Mouse (Mus musculus) cortical plate, adult 2 months (tissue): ENCODE measurements at regions not wholly inside any gene's neighbourhood (a gene's known extent, or its start where the extent isn't known, plus 50 kb on each side); places are given as distances from the start of the nearest gene placed in this dataset.

ENCODE experiments used
- H3K27ac ChIP-seq: fragments of 200-500 bp; 2 replicates; pipeline ENCODE4 v1.5.1; 2012; ENCODE audit warnings: low read length, control low read depth, inconsistent platforms; ENCODE audit not compliant: insufficient read depth
- H3K4me1 ChIP-seq: fragments of 200-500 bp; 2 replicates; pipeline ENCODE4 v1.6.1; 2011; ENCODE audit warnings: low read length; ENCODE audit not compliant: control insufficient read depth, insufficient read depth
- H3K4me3 ChIP-seq: fragments of 200-500 bp; 2 replicates; pipeline ENCODE4 v1.5.1; 2011; ENCODE audit warnings: mild to moderate bottlenecking, low read length, control low read depth; ENCODE audit not compliant: insufficient read depth
- CTCF ChIP-seq: fragments of 200-500 bp; IDR thresholded peaks from 2 replicates; pipeline ENCODE4 v1.5.1; 2011; ENCODE audit warnings: mild to moderate bottlenecking, control low read depth, low read length; ENCODE audit not compliant: insufficient read depth; ENCODE audit errors: extremely low read depth
- POLR2A ChIP-seq: fragments of 200-500 bp; IDR thresholded peaks from 2 replicates; pipeline ENCODE4 v1.6.1; 2011; ENCODE audit warnings: mild to moderate bottlenecking, low read length, control low read depth; ENCODE audit not compliant: insufficient read depth; ENCODE audit errors: extremely low read depth

DNA sequence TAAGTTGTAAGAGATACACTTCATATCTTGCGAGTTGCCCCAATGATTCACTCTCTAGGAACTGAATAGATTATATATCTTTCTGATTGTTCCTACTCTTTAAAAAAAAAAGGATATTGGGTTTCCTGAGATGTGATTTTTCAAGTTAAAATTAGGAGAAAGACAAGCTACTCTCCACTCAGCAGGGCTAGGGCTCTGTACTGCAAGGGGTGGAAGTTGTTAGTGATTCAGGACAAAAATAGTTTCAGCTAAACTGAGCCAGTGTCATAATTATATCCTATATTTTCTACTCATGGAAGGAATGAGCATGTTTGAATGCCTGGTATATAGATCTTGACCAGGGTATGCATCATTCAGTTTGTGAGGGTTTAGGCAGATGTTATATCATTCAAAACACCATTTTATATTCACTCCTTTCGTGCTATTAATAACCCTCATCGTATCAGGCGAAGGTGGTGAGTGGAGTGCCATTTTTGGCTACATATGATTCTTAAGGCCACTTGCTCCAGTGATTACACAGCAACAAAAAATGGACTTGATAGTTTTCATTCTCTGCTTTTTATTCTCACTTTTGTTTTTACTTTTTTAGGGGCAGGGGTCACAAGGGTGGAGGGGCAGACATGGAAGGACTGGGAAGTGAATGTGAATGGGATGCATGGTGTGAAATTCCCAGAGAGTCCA is 228.7 kb downstream of the Ttll7 start:
- Histone ChIP-seq H3K4me3 (no peak overlapping the region), H3K27ac (no peak overlapping the region), H3K4me1 (no peaks in the 10 kb centered on the region)
- TF ChIP-seq CTCF (no peak), POLR2A (no peak)

DNA sequence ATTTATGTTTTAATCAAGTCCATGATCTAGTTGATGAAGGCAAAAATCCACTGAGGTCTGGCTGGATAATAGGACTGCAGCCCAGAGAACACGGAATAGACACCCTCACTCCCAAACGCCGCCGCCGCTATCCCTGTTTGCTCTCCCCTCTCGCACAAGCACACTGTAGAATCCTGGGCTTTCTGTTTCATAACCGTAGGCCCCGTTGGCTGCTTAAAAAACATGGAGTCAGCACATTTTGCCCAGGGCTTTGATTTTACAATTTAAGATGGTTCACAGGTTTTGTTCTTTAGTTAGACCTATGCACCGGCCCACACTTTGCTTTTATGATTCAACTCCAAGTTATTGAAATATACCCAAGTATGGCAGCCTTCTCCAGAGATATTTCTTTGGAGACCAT is 229.6 kb downstream of the Ttll7 start:
- Histone ChIP-seq H3K4me3 (no peak overlapping the region), H3K4me1 (no peaks in the 10 kb centered on the region), H3K27ac (no peak overlapping the region)
- no peak for TF ChIP-seq POLR2A
- no peak for TF ChIP-seq CTCF

DNA sequence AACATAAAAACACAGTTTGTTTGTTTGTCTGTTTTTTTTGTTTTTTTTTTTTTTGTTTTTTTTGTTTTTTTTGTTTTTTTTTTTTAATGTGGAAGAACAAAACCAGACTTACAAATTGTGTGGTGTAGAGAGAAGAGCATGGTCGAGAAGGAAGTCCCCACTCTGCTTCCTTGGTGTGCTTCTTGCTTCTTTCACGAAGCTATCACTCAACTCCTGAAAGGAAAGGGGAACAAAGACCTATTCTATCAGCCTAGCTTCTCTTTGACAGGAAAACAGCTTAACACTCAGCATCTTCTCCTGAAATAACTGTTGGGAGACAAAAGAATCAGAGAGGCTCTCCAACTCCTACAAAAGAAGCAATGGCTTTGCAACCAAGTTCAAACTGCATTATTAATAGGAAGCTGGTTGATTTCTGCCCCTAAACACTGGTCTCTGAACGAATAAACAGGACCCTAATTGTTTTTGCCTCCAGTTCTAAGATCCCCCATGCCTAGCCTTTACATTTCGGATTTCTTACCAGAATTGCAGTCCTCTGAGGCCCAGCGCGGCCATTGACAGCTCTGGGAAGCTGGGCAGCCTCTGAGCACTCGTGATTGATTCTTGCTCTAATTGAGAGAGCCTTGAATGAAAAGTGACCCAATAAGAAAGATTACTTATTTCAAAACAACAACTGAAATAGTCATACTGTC is 230.2 kb downstream of the Ttll7 start:
- TF ChIP-seq POLR2A (no peak), CTCF (no peak)
- Histone ChIP-seq H3K27ac (no peak overlapping the region), H3K4me1 (no peaks in the 10 kb centered on the region), H3K4me3 (no peak overlapping the region)

DNA sequence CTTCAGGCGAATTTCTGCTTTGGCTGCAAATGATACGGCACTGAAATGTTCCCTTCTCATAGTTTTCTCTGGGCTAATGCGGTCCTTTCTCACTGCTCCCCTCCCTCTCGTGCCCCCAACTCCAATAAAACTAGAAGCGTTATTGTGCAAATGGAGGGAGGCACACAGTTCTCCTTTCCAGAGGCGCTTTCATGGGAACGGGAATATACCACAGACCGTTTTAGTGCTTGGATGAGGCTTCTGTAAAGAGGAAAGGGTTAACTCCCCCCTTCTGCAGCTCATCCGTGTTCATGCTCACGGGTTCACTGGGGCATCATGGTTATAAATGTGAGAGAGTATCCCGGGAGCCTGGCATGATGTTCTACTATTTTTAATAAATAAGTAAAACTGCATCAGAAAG is 231.2 kb downstream of the Ttll7 start:
- Histone ChIP-seq H3K27ac (no peak overlapping the region), H3K4me3 (no peak overlapping the region), H3K4me1 (no peaks in the 10 kb centered on the region)
- TF ChIP-seq POLR2A (no peak), CTCF (no peak)

DNA sequence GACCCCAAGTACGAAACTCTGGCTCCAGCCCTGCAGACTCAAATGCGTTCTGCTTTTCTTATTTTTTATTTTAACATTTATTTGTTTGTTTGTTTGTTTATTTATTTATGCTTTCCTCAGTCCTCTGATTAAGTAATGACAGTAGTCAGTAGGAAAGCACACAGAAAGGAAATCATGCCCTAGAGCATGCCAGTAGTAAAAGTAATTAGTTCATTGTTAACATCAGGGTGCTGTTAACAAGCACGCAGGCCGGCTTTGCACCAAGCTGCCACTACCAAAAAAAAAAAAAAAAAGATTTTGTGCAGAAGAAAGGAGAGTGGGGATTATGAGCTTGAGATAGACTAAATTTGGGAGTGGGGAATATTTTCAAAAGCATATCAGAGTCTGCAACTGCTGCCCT is 231.7 kb downstream of the Ttll7 start:
- Histone ChIP-seq H3K27ac (no peak overlapping the region), H3K4me1 (no peaks in the 10 kb centered on the region), H3K4me3 (no peak overlapping the region)
- TF ChIP-seq CTCF (no peak), POLR2A (no peak)

DNA sequence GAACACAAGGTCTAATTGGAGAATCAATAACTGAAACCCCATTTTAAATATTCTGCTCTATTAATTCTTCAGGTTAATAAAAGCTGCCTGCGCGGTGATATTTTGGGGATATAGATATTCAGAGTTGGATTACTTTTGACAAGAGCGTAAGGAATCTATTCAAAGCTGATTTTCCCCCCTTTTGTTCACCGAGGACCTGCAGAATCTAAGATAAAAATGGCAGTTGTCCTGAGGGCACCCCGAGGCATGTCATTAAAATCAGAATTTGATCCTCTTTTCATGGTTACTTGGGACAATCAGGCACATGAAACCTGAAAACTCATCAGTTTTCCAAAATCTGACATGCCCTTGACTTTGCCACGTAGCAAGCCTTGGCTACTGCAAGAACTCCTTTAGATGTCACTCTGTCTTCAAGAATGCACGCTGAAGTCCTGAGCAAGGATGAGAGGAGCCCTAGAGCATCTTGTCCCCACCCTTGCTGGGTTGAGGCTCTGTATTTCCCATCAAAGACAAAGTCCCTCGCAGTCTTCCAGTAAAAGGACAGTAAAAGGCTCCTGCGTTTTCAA is 232.5 kb downstream of the Ttll7 start:
- TF ChIP-seq CTCF: no peak
- no peak for TF ChIP-seq POLR2A
- H3K27ac ChIP-seq: no peak overlapping the region
- H3K4me3 ChIP-seq: no peak overlapping the region

DNA sequence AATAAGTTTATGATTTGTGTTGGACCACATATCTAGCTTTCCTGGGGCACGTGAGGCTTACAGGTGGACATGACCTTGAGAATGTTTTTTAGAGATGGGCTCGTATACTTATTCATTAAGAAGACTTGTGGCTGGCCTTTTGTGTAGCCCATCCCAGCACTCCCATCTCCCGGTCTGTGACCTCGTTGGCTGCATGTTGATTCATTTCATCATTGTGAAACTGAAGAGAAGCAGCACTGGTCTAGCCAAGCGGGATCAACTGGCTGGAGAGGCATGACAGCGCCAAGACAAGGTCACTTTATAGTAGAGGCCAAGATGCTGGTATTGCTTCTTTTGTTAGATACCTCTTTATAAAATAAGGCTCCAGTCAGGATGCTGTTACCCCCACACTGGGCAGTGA is 236.0 kb downstream of the Ttll7 start:
- Histone ChIP-seq H3K27ac (no peak overlapping the region), H3K4me1 (no peaks in the 10 kb centered on the region), H3K4me3 (no peak overlapping the region)
- TF ChIP-seq POLR2A: no peak
- TF ChIP-seq CTCF: no peak

More for the DNA sequence above, 232.5 kb downstream of the Ttll7 start:
- H3K4me1 ChIP-seq: no peaks in the 10 kb centered on the region

DNA sequence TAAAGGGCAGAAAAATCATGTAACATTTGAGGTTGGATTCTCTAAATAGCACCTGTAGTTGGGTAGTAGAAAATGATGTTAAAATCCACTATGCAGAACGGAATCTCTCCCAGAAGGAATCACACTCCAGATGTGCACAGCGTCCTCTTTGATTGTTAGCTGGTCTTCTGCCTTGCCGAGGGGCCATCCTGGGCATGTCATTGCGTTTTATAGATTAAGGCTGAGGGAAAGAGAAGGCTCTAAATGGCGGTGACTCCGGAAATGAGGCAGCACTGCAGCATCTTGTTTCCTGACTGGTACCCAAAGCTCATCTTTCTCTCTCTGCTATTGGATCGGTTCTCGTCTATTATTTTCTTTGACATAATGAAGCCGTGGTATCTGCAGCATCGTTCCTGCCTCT is 237.5 kb downstream of the Ttll7 start:
- Histone ChIP-seq H3K4me3 (no peak overlapping the region), H3K4me1 (no peaks in the 10 kb centered on the region), H3K27ac (no peak overlapping the region)
- no peak for TF ChIP-seq CTCF
- no peak for TF ChIP-seq POLR2A

DNA sequence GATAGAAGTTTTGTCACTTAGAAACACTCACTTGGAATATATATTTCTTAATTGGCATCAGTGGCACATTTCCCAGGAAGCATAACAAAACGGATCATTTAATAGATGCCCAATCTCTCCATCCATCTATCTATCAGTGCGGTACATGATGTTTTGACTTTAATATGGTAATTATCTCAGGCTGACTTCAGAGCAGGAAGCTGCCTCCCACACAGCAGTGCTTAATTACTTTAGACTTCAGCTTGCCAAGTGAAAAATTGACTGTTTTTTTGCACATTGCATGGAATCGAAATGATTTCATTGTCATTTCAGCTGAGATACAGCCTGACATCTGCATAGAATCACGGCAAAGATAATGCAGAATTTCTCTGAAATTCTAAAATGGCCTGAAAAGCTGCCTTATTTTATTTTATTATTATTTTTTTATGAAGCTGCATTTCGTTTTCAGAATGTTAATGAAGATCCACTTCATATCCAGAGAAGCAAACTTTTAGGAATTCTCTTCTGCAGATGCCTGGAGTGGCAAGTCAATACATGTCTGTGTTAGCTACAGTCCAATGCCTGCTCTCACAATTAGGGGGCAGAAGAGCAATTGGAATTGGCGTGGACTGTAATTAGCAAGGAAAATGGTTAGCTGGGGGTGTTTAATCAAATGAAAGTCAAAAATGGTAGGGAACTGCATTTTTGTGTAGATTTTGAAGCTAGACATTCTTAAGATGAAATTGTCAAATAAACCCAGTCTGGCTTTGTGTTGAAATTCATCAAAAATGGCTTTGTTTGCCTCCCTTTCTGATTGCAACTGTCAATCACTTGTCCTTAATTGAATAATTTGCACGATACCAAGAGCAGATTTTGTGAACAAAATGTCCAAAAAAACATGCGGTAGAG is 240.3 kb downstream of the Ttll7 start:
- peak; percentile 40; the same call in 1 of the 2 replicates for TF ChIP-seq CTCF
- no peak for TF ChIP-seq POLR2A
- H3K4me1 ChIP-seq: no peaks in the 10 kb centered on the region
- no peak overlapping the region for H3K27ac ChIP-seq
- H3K4me3 ChIP-seq: no peak overlapping the region
